In genomic region chr1:132298425-132298800, GRCm38 (mm10) we compare ENCODE assay signal across 8 mouse cellular contexts. TPM values are rescaled to one million over a fixed set of nuclear protein-coding genes. Genes with fewer than 3 reads are reported as not detected.
DNase-seq lines count a peak whose midpoint lies in the region; ATAC-seq and TF ChIP-seq lines count a peak whose summit lies in the region.

TSS of gene Klhdc8a (plus strand) at chr1:132298626.

- peaks cover 40% of the 10 kb centered on the region for H3K27me3 ChIP-seq in forebrain, embryonic 13.5 days
- peaks cover 27% of the 10 kb centered on the region for H3K27me3 ChIP-seq in hindbrain, embryonic 12.5 days
- H3K27me3 ChIP-seq in lung, embryonic 16.5 days (ENCODE audit: control insufficient read depth, insufficient read depth, low read depth, low read length): peaks cover 8% of the 10 kb centered on the region; the same call in 1 of the 2 replicates

- H3K4me2 ChIP-seq in forebrain, embryonic 13.5 days: peak within 1 kb of the TSS; percentile 97
- H3K4me2 ChIP-seq in hindbrain, embryonic 12.5 days (replicated peaks): peak within 1 kb of the TSS; percentile 99
- H3K4me2 ChIP-seq in lung, embryonic 16.5 days (ENCODE audit: low read depth, low read length): peak within 1 kb of the TSS; percentile 99

- H3K4me3 ChIP-seq in forebrain, embryonic 13.5 days: peak within 1 kb of the TSS; percentile 53
- peak within 1 kb of the TSS; percentile 62 for H3K4me3 ChIP-seq in hindbrain, embryonic 12.5 days
- peak within 1 kb of the TSS; percentile 61 for H3K4me3 ChIP-seq in lung, embryonic 16.5 days (ENCODE audit: low read length)

- no peaks in the 10 kb centered on the region for H3K36me3 ChIP-seq in forebrain, embryonic 13.5 days (ENCODE audit: poor library complexity, severe bottlenecking)
- H3K36me3 ChIP-seq in hindbrain, embryonic 12.5 days: no peaks in the 10 kb centered on the region
- H3K36me3 ChIP-seq in lung, embryonic 16.5 days (ENCODE audit: control insufficient read depth, insufficient read depth, low read length): no peaks in the 10 kb centered on the region

- H3K9me3 ChIP-seq in forebrain, embryonic 13.5 days (replicated peaks): no peaks in the 10 kb centered on the region
- H3K9me3 ChIP-seq in hindbrain, embryonic 12.5 days (replicated peaks): no peaks in the 10 kb centered on the region
- no peaks in the 10 kb centered on the region for H3K9me3 ChIP-seq in lung, embryonic 16.5 days (ENCODE audit: control insufficient read depth, low read length)

- peak; percentile 67 for ATAC-seq in forebrain, embryonic 13.5 days
- ATAC-seq in hindbrain, embryonic 12.5 days (ENCODE audit: low FRiP score): peak; percentile 69
- peak; percentile 29; the same call in 1 of the 2 replicates for ATAC-seq in lung, embryonic 16.5 days (ENCODE audit: low read depth)

- H3K27ac ChIP-seq in forebrain, embryonic 13.5 days: no peak within 1 kb of the TSS; the same call in 1 of the 2 replicates
- H3K27ac ChIP-seq in hindbrain, embryonic 12.5 days: peak within 1 kb of the TSS; percentile 82
- H3K27ac ChIP-seq in lung, embryonic 16.5 days (ENCODE audit: low read length): no peak within 1 kb of the TSS

- peak; percentile 69 for DNase-seq in NIH3T3 (ENCODE audit: low read depth)
- peak; percentile 86 for DNase-seq in brain, embryonic 14.5 days (ENCODE audit: low read depth)
- DNase-seq in layer of hippocampus, postnatal 25 days (ENCODE audit: extremely low spot score in 1 of 2, low spot score in 1 of 2): peak; percentile 23 to 41
- peak; percentile 55 for DNase-seq in right cerebral cortex, postnatal 14 days
- DNase-seq in thymus, postnatal 0 days (ENCODE audit: low spot score): no peak

- under 1% methylated on average over 28 of the region's 28 CpGs for WGBS in forebrain, embryonic 13.5 days
- WGBS in hindbrain, embryonic 12.5 days: under 1% methylated on average over 27 of the region's 28 CpGs
- WGBS in lung, embryonic 16.5 days: 1% methylated on average over 28 of the region's 28 CpGs

- no peak for TF ChIP-seq CTCF in brain, embryonic 14.5 days (IDR thresholded peaks at IDR 0.05; ENCODE audit: borderline replicate concordance, extremely low read depth, insufficient read depth, insufficient read length)

- peak within 1 kb of the TSS; percentile 73 for H3K9ac ChIP-seq in forebrain, embryonic 13.5 days
- peak within 1 kb of the TSS; percentile 83 for H3K9ac ChIP-seq in hindbrain, embryonic 12.5 days
- H3K9ac ChIP-seq in lung, embryonic 16.5 days (ENCODE audit: low read length): peak within 1 kb of the TSS; percentile 74

- peaks cover 35% of the 10 kb centered on the region for H3K4me1 ChIP-seq in forebrain, embryonic 13.5 days
- H3K4me1 ChIP-seq in hindbrain, embryonic 12.5 days: peaks cover 41% of the 10 kb centered on the region
- peaks cover 27% of the 10 kb centered on the region for H3K4me1 ChIP-seq in lung, embryonic 16.5 days (replicated peaks; ENCODE audit: control insufficient read depth, insufficient read depth, low read length)

- 0 out of 2 replicates have a peak, but pooled peaks have one; percentile 7 for TF ChIP-seq POLR2A in brain, embryonic 14.5 days (IDR thresholded peaks at IDR 0.05; ENCODE audit: borderline replicate concordance, extremely low read depth, insufficient read depth, insufficient read length, poor library complexity, severe bottlenecking)

RNA-seq across cellular contexts. Expression of gene Klhdc8a, which starts in this region (rescaled TPM):
- polyA plus RNA-seq in brain, embryonic 14.5 days (2012; rRNA removed): 5.7 and 8.1 TPM in 2 replicates
- polyA plus RNA-seq in forebrain, embryonic 13.5 days (2015; fragmentation: Nextera tagmentation; extraction: Ambion mirVana): 1.2 and 1.6 TPM in 2 replicates
- polyA plus RNA-seq in hindbrain, embryonic 12.5 days (2016; fragmentation: Nextera tagmentation; extraction: Ambion mirVana): 5.1 and 5.3 TPM in 2 replicates
- 1 to 10 TPM; 4.2 to 4.6 TPM for total RNA-seq in layer of hippocampus, postnatal 25 days (2021)
- 0.50 and 0.87 TPM in 2 replicates for polyA plus RNA-seq in lung, embryonic 16.5 days (2015; fragmentation: Nextera tagmentation; extraction: Ambion mirVana)
- 3.6 and 4.5 TPM in 2 replicates for polyA plus RNA-seq in thymus, postnatal 0 days (2015; fragmentation: Nextera tagmentation; extraction: Ambion mirVana)

Comparison
In these comparisons a context has a peak if more than half of its experiments do, and no peak if none do; other contexts are left out.
1. Peak in ATAC-seq, H3K4me3 ChIP-seq, H3K9ac ChIP-seq and H3K4me2 ChIP-seq in lung, embryonic 16.5 days; RNA of the gene not detected or under 1 TPM.